Mouse (Mus musculus) gastrocnemius, postnatal 4 days (tissue): Measurements from ENCODE around the gene Ctns. TPM values are rescaled to one million over a fixed set of nuclear protein-coding genes. Genes with fewer than 3 reads are reported as not detected.

ENCODE experiments used
- DNase-seq, 2 experiments: peaks; one replicate each; pipeline ENCODE4 v3.0.0; 2021 to 2022; ENCODE audit warnings: low spot score in 2 of 2, mixed read lengths in 2 of 2
- total RNA-seq, 2 experiments: library from RNA; stranded (reverse); gene quantifications; 2 replicates each; pipeline ENCODE4 v1.2.3; 2021

Ctns gene
- total RNA-seq, 2 experiments from 2014 or later, result 13.8 to 14.0 TPM

GRCm38 (mm10) chr11:73198190-73198589 is 652 bp downstream of the Ctns start:
- no peak for DNase-seq

GRCm38 (mm10) chr11:73194444-73194843 is 4.4 kb downstream of the Ctns start:
- no peak for DNase-seq

- DNase-seq, result no peak
Measured at GRCm38 (mm10) chr11:73193047-73193446, 5.8 kb downstream of the Ctns start.

GRCm38 (mm10) chr11:73187231-73187630 is 11.6 kb downstream of the Ctns start:
- no peak for DNase-seq

GRCm38 (mm10) chr11:73185872-73186615 is 12.8 kb downstream of the Ctns start:
- DNase-seq, result no peak

- no peak for DNase-seq
Measured at GRCm38 (mm10) chr11:73177895-73178294, 20.9 kb downstream of the Ctns start.

- DNase-seq, result peak; percentile 83 to 89
Measured at GRCm38 (mm10) chr11:73177509-73177875, 21.4 kb downstream of the Ctns start.

- peak; percentile 93 to 97 for DNase-seq
Measured at GRCm38 (mm10) chr11:73176608-73177508, 22.0 kb downstream of the Ctns start, which contains the start of the genes Emc6 and Tax1bp3. Emc6 (minus strand) TSS chr11:73177037. Tax1bp3 (plus strand) TSS chr11:73177083.

- DNase-seq, result no peak
Measured at GRCm38 (mm10) chr11:73176186-73176585, 22.7 kb downstream of the Ctns start.

- no peak for DNase-seq
Measured at GRCm38 (mm10) chr11:73175612-73176011, 23.2 kb downstream of the Ctns start.

GRCm38 (mm10) chr11:73172186-73172585 is 26.7 kb downstream of the Ctns start:
- DNase-seq, result peak in 1 of 2 experiments; percentile 42

- peak in 1 of 2 experiments; percentile 62 for DNase-seq
Measured at GRCm38 (mm10) chr11:73169231-73169630, 29.6 kb downstream of the Ctns start.

- no peak for DNase-seq
Measured at GRCm38 (mm10) chr11:73168576-73168975, 30.3 kb downstream of the Ctns start.

- no peak for DNase-seq
Measured at GRCm38 (mm10) chr11:73168071-73168470, 30.8 kb downstream of the Ctns start.

GRCm38 (mm10) chr11:73162284-73162683 is 36.6 kb downstream of the Ctns start:
- no peak for DNase-seq

- DNase-seq, result no peak
Measured at GRCm38 (mm10) chr11:73161616-73162015, 37.2 kb downstream of the Ctns start.

GRCm38 (mm10) chr11:73160811-73161200 is 38.0 kb downstream of the Ctns start:
- peak in 1 of 2 experiments; percentile 41 for DNase-seq

GRCm38 (mm10) chr11:73159957-73160810 is 38.7 kb downstream of the Ctns start, which contains the start of gene P2rx5:
P2rx5 (plus strand) TSS chr11:73160421.
- peak in 1 of 2 experiments; percentile 61 for DNase-seq

- DNase-seq, result no peak
Measured at GRCm38 (mm10) chr11:73155071-73155470, 43.8 kb downstream of the Ctns start.

GRCm38 (mm10) chr11:73148209-73148608 is 50.6 kb downstream of the Ctns start:
- DNase-seq, result no peak

- no peak for DNase-seq
Measured at GRCm38 (mm10) chr11:73146975-73147365, 51.9 kb downstream of the Ctns start.
